Mouse (Mus musculus): ENCODE measurements around the gene Fance. TPM values are rescaled to one million over a fixed set of nuclear protein-coding genes. Genes with fewer than 3 reads are reported as not detected.

Fance gene
- polyA plus RNA-seq, 1 experiment: 31.3 TPM

GRCm38 (mm10) chr17:28274739-28275138 lies 38.6 kb upstream of the Fance start:
- H3K27ac ChIP-seq (ENCODE audit: control insufficient read depth, insufficient read depth, low read length): no peak overlapping the region
- H3K4me3 ChIP-seq (ENCODE audit: control insufficient read depth, insufficient read depth, low read length): no peak overlapping the region
- peak; percentile 42 for DNase-seq
- H3K4me1 ChIP-seq (replicated peaks; ENCODE audit: control insufficient read depth, insufficient read depth, low read length): peaks cover 24% of the 10 kb centered on the region
- 86% methylated on average over 3 of the region's 3 CpGs for WGBS
- H3K27me3 ChIP-seq (ENCODE audit: control insufficient read depth, insufficient read depth, low read length): no peaks in the 10 kb centered on the region
- TF ChIP-seq POLR2A (IDR thresholded peaks at IDR 0.05; ENCODE audit: control insufficient read depth, extremely low read depth, insufficient read depth, low read length, poor library complexity) (no peak), CTCF (IDR thresholded peaks at IDR 0.05; ENCODE audit: borderline replicate concordance, control insufficient read depth, extremely low read depth, insufficient read depth, low read length, poor library complexity) (peak; percentile 70; the same call in 1 of the 2 replicates)
- no peaks in the 10 kb centered on the region for H3K36me3 ChIP-seq (ENCODE audit: control insufficient read depth, insufficient read depth, low read length)

DNA sequence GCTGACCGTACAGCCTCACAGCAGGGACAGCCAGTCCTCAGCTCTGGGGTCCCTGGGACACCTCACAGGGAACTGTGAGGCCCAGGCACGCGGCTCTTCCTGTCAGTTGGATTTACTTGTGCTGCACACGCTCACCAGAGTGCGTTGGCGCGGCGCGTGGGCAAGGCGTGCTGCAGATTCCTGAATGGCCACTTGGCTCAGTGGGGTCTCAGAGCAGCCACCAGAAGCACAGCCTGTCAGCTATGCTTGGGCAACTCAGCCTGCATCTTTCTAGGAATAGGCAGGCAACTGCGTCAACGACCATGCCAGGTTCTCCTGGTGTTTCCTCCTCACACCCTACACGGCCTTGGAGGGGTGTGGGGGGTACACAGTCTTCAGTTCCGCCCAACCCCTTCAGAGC lies 36.1 kb upstream of the Fance start:
- H3K4me1 ChIP-seq (replicated peaks; ENCODE audit: control insufficient read depth, insufficient read depth, low read length): peaks cover 33% of the 10 kb centered on the region
- no peaks in the 10 kb centered on the region for H3K27me3 ChIP-seq (ENCODE audit: control insufficient read depth, insufficient read depth, low read length)
- no peak for TF ChIP-seq POLR2A (IDR thresholded peaks at IDR 0.05; ENCODE audit: control insufficient read depth, extremely low read depth, insufficient read depth, low read length, poor library complexity)
- TF ChIP-seq CTCF (IDR thresholded peaks at IDR 0.05; ENCODE audit: borderline replicate concordance, control insufficient read depth, extremely low read depth, insufficient read depth, low read length, poor library complexity): no peak
- H3K36me3 ChIP-seq (ENCODE audit: control insufficient read depth, insufficient read depth, low read length): no peaks in the 10 kb centered on the region
- WGBS: 93% methylated on average over 14 of the region's 14 CpGs
- no peak for DNase-seq
- no peak overlapping the region for H3K27ac ChIP-seq (ENCODE audit: control insufficient read depth, insufficient read depth, low read length)
- H3K4me3 ChIP-seq (ENCODE audit: control insufficient read depth, insufficient read depth, low read length): no peak overlapping the region

GRCm38 (mm10) chr17:28277721-28278120 lies 35.6 kb upstream of the Fance start:
- H3K36me3 ChIP-seq (ENCODE audit: control insufficient read depth, insufficient read depth, low read length): no peaks in the 10 kb centered on the region
- H3K4me3 ChIP-seq (ENCODE audit: control insufficient read depth, insufficient read depth, low read length): no peak overlapping the region
- H3K27ac ChIP-seq (ENCODE audit: control insufficient read depth, insufficient read depth, low read length): no peak overlapping the region
- H3K27me3 ChIP-seq (ENCODE audit: control insufficient read depth, insufficient read depth, low read length): no peaks in the 10 kb centered on the region
- DNase-seq: no peak
- H3K4me1 ChIP-seq (replicated peaks; ENCODE audit: control insufficient read depth, insufficient read depth, low read length): peaks cover 33% of the 10 kb centered on the region
- TF ChIP-seq CTCF (IDR thresholded peaks at IDR 0.05; ENCODE audit: borderline replicate concordance, control insufficient read depth, extremely low read depth, insufficient read depth, low read length, poor library complexity): no peak
- no peak for TF ChIP-seq POLR2A (IDR thresholded peaks at IDR 0.05; ENCODE audit: control insufficient read depth, extremely low read depth, insufficient read depth, low read length, poor library complexity)
- 93% methylated on average over 10 of the region's 10 CpGs for WGBS

DNA sequence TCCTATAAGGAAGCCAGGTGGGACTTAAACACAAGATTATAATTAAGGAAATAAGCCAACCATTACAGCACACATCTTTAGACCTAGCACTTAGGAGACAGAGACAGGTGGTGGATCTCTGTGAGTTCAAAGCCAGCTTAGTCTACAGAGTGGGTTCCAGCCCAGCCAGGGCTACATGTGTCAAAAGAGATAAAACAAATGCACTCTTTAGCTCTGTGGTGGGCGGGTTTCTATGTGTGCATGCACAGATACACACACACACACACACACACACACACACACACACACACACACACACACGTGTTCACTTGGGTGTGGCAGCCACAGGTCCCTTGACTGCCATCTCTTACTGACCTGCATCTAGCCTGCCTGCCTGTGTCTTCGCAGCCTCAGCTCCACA lies 35.2 kb upstream of the Fance start:
- Histone ChIP-seq H3K4me3 (ENCODE audit: control insufficient read depth, insufficient read depth, low read length) (no peak overlapping the region), H3K27ac (ENCODE audit: control insufficient read depth, insufficient read depth, low read length) (no peak overlapping the region), H3K36me3 (ENCODE audit: control insufficient read depth, insufficient read depth, low read length) (no peaks in the 10 kb centered on the region), H3K27me3 (ENCODE audit: control insufficient read depth, insufficient read depth, low read length) (no peaks in the 10 kb centered on the region), H3K4me1 (replicated peaks; ENCODE audit: control insufficient read depth, insufficient read depth, low read length) (peaks cover 33% of the 10 kb centered on the region)
- TF ChIP-seq POLR2A (IDR thresholded peaks at IDR 0.05; ENCODE audit: control insufficient read depth, extremely low read depth, insufficient read depth, low read length, poor library complexity) (no peak), CTCF (IDR thresholded peaks at IDR 0.05; ENCODE audit: borderline replicate concordance, control insufficient read depth, extremely low read depth, insufficient read depth, low read length, poor library complexity) (no peak)
- no peak for DNase-seq
- 89% methylated on average over 3 of the region's 3 CpGs for WGBS

DNA sequence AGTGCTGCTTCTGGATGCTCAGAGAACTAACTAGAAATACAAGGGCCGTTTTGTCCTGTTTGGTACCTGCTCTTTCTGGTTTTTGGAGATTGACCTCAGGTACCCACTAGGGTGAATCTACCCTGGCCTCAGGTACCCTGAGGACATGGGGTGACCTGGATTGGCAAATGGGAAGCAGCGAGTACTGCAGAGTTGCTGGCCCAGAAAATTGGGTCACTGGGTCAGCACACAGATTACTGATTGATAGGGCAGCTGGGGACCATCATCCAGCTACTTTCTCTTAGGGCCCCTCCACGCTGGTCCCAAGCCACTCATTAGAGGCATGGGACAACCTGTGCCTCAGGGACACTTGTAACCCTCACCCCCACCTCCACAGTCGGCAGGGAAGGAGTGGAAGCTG lies 34.1 kb upstream of the Fance start:
- no peak for DNase-seq
- Histone ChIP-seq H3K4me1 (replicated peaks; ENCODE audit: control insufficient read depth, insufficient read depth, low read length) (peaks cover 33% of the 10 kb centered on the region), H3K4me3 (ENCODE audit: control insufficient read depth, insufficient read depth, low read length) (no peak overlapping the region), H3K27ac (ENCODE audit: control insufficient read depth, insufficient read depth, low read length) (peak overlapping the region; percentile 16; the same call in 1 of the 2 replicates), H3K27me3 (ENCODE audit: control insufficient read depth, insufficient read depth, low read length) (no peaks in the 10 kb centered on the region), H3K36me3 (ENCODE audit: control insufficient read depth, insufficient read depth, low read length) (no peaks in the 10 kb centered on the region)
- TF ChIP-seq POLR2A (IDR thresholded peaks at IDR 0.05; ENCODE audit: control insufficient read depth, extremely low read depth, insufficient read depth, low read length, poor library complexity): no peak
- no peak for TF ChIP-seq CTCF (IDR thresholded peaks at IDR 0.05; ENCODE audit: borderline replicate concordance, control insufficient read depth, extremely low read depth, insufficient read depth, low read length, poor library complexity)
- 75% methylated on average over 4 of the region's 4 CpGs for WGBS

- no peak for DNase-seq
- Histone ChIP-seq H3K4me1 (replicated peaks; ENCODE audit: control insufficient read depth, insufficient read depth, low read length) (peaks cover 33% of the 10 kb centered on the region), H3K27me3 (ENCODE audit: control insufficient read depth, insufficient read depth, low read length) (no peaks in the 10 kb centered on the region), H3K27ac (ENCODE audit: control insufficient read depth, insufficient read depth, low read length) (no peak overlapping the region), H3K36me3 (ENCODE audit: control insufficient read depth, insufficient read depth, low read length) (no peaks in the 10 kb centered on the region), H3K4me3 (ENCODE audit: control insufficient read depth, insufficient read depth, low read length) (no peak overlapping the region)
- WGBS: 83% methylated on average over 15 of the region's 15 CpGs
- TF ChIP-seq CTCF (IDR thresholded peaks at IDR 0.05; ENCODE audit: borderline replicate concordance, control insufficient read depth, extremely low read depth, insufficient read depth, low read length, poor library complexity) (no peak), POLR2A (IDR thresholded peaks at IDR 0.05; ENCODE audit: control insufficient read depth, extremely low read depth, insufficient read depth, low read length, poor library complexity) (no peak)
Observed at GRCm38 (mm10) chr17:28279780-28280422, 33.4 kb upstream of the Fance start.

DNA sequence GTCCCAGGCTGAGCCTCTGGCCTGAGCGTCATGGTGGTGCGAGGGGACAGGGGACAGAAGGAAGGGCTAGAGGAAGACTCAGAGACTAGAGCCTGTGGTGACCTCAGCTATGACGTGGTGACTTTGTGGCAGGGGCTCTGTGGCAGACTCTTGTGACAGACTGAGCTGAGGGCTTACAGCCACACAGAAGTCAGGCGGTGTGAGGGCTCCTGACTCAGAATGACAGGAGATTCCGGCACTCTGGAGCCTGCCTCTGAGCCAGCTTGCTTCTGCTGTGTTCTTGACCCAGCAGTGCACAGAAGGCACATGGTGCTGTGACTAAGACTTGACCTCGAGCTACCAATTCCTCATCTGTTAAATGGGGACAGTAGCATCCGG lies 32.9 kb upstream of the Fance start:
- Histone ChIP-seq H3K36me3 (ENCODE audit: control insufficient read depth, insufficient read depth, low read length) (no peaks in the 10 kb centered on the region), H3K27me3 (ENCODE audit: control insufficient read depth, insufficient read depth, low read length) (no peaks in the 10 kb centered on the region), H3K4me3 (ENCODE audit: control insufficient read depth, insufficient read depth, low read length) (no peak overlapping the region), H3K4me1 (replicated peaks; ENCODE audit: control insufficient read depth, insufficient read depth, low read length) (peaks cover 33% of the 10 kb centered on the region), H3K27ac (ENCODE audit: control insufficient read depth, insufficient read depth, low read length) (no peak overlapping the region)
- WGBS: 87% methylated on average over 7 of the region's 7 CpGs
- TF ChIP-seq POLR2A (IDR thresholded peaks at IDR 0.05; ENCODE audit: control insufficient read depth, extremely low read depth, insufficient read depth, low read length, poor library complexity): no peak
- no peak for TF ChIP-seq CTCF (IDR thresholded peaks at IDR 0.05; ENCODE audit: borderline replicate concordance, control insufficient read depth, extremely low read depth, insufficient read depth, low read length, poor library complexity)
- no peak for DNase-seq

Measured in thymus, adult 2 months (tissue).